Mouse (Mus musculus): Measurements from ENCODE around the gene Ube2d1.

Ube2d1 gene

DNA sequence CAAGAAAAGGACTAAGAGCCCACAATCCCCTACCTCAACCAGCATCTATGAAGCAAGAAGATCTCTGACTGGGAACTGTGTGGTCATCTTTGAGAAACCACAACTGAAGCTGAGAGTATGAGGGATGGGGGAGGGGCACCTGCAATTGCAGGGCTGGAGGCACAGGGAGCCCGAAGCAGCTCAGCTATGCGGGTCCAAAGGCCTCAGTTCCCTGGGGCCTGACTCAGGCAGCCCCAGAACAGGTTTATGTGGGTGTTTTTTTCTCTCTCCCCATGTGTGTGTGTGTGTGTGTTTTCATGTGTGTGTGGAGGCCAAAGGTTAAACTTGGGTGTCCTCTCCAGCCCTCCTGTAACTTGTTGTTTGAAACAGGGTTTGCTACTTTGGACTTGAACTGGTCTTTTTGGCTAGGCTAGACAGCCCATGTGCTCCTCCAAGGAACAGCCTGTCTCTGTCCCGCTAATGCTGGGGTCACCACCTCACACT lies 6.2 kb upstream of the Ube2d1 start:
- ATAC-seq (ENCODE audit: low TSS enrichment): no peak

GRCm38 (mm10) chr10:71284511-71285125 lies 444 bp downstream of the Ube2d1 start:
- ATAC-seq (ENCODE audit: low TSS enrichment): peak; percentile 22

DNA sequence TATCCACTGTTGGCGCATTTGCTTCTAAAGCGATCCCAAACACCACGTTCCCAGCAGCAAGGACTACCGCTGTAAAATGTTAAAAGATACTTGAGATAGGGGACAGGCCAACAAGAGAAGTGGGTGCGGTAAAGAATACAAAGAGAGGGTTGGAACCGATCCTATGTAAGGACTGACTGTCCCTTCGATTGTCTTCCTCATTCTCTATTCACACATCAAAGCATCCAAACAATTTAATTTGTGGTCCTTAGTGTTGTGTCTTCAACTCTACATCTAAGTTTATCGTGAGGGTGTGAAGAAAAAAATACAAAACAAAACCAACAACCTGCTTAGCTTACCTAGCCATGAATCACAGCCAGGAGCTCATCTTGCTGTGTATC lies 941 bp downstream of the Ube2d1 start:
- no peak for ATAC-seq (ENCODE audit: low TSS enrichment)

DNA sequence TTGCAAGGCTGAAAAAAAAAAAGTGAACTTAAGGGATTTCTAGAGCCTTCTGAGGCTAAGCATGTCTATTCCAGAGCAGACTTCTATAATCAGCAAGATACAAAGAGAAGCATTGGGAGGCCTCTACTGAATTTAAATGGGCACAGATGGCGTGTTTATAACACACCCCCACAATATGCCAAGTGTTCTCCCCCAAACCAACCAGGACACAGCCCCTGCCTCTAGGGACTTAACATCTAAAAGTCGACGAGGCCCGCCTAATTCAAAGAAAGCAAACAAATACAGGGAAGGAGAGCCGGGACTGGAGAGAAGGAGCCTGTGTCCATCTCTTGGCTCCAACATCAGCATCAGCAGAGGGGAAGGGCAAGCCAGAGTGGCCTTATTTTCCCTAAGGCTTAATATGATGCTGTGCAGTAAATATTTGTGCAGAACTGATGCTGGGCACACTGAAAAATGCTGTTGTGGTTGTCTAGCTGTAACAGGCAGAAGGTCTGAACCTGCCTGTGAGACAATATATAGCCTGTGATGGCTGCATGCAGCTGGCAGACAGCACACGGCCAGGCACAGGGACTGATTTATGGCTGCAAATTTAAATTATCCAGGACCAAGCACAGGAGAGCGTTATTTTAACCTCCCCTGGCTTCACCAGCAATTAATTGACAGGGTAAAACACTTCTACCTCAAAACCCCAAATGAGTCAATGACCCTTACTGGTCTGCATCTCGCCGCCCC lies 11.9 kb downstream of the Ube2d1 start:
- ATAC-seq (ENCODE audit: low TSS enrichment): peak; percentile 82

DNA sequence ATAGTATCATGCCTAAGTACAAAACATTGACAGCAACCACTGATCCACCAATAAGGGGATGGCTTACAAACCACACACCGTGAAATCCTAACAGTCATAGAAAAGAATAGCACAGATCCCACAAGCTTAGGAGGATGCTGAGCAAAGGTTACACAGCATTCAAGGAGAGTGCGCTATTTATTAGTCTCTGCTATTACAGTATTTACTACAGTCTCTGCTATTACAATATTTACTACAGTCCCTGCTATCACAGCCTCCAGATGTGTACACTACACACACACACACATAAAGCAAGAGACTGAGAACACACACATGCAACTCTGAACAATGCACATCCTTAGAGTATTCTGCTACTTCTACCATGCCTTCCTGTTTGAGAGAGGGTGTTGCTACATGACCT lies 17.1 kb downstream of the Ube2d1 start:
- ATAC-seq (ENCODE audit: low TSS enrichment): no peak

- peak; percentile 35 for ATAC-seq (ENCODE audit: low TSS enrichment)
Measured at GRCm38 (mm10) chr10:71267511-71267910, 17.6 kb downstream of the Ube2d1 start.

- ATAC-seq (ENCODE audit: low TSS enrichment): peak; percentile 48
Measured at GRCm38 (mm10) chr10:71265067-71265466, 20.0 kb downstream of the Ube2d1 start.

DNA sequence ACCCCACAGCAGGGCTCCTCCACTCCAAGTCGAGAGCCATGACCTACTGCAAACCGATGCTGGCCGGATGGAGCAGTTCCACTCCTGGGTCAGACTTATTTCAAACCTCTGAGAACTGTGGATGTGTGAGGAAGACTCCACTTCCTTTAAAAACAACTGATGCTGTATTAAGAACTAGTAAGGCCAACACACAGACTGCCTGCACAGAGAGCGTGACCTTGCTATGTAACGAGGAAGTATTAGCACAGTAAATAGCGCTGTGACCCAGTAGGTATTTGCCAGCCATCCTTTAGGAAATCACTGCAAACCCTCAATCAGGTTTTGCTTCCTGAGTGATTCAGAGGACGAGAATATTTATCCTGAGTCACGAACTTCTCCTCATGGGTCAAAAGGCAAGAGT lies 23.4 kb downstream of the Ube2d1 start:
- ATAC-seq (ENCODE audit: low TSS enrichment): no peak

GRCm38 (mm10) chr10:71258943-71259342 lies 26.1 kb downstream of the Ube2d1 start:
- ATAC-seq (ENCODE audit: low TSS enrichment): no peak

DNA sequence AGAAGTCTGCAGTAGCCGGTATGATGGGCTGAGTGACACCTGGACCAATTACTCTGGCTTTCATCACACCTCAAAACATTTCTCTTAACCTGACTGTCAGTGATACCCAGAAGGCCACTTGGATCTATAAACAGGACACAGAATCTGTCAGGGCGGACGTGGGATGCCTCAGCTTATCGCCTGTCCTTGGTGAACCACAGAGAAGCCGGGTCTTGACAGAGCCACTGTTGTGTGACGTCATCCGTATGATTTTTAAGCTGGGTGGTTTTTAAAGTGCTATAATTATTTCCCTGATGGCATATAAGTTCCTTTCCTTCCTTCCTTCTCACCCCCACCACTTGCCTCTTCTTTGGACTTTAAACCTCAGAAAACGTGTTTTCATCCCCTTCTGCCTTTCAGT lies 26.5 kb downstream of the Ube2d1 start:
- no peak for ATAC-seq (ENCODE audit: low TSS enrichment)

DNA sequence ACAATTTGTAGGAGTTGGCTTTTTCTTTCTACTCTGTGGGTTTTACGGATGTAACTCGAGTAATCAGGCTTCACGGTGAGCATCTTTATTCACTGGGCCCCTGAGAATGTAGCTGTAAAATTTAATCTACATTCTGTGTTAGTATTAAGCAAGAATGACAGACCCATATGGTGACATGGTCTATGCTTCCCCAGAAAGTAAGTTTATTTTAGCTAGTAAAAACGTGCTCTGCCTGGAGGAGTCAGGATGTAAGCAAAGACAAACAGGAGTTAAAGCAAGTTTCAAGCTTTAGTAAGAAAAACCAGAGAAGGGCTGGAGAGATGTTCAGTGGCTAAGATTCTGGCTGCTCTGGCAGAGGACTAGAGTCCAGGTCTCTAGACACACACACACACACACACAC lies 31.9 kb downstream of the Ube2d1 start:
- ATAC-seq (ENCODE audit: low TSS enrichment): no peak

DNA sequence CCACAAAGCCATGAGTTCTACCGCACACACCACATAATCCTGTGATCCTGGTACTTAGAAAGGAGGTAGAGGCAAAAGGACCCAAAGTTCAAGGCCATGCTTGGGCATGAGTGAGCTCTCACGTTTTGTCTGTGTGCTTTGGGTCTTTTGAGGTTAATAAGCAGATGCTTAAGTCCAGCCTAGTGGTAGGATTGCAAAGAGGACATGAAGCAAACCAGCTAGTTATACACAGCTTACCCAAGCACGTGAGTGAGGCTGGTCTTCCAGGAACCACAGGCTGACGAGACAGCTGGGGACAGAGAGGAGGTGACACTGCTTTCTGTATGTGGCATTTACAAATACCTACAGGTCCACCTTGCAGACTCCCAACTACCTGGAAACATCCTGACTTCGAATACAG lies 32.6 kb downstream of the Ube2d1 start:
- ATAC-seq (ENCODE audit: low TSS enrichment): no peak

DNA sequence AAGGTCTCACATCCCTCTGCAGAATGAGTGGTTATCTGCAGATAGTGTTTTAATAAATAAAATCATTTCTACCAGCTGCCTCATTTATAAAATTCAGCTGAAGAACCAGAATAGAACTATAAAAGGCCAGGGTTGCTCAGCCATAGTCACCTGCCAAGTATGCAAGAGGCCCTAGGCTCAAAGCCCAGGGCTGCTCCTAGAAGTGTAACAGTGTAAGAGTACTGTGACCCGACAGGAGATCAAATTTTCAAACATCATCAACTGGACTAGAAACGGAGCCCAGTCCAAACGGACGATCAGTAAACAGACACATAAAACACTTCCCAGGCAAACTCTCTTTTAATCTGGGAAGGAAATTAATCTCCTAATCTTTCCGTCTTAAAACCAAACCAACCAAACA lies 33.2 kb downstream of the Ube2d1 start:
- ATAC-seq (ENCODE audit: low TSS enrichment): no peak

GRCm38 (mm10) chr10:71251256-71251655 lies 33.8 kb downstream of the Ube2d1 start:
- no peak for ATAC-seq (ENCODE audit: low TSS enrichment)

DNA sequence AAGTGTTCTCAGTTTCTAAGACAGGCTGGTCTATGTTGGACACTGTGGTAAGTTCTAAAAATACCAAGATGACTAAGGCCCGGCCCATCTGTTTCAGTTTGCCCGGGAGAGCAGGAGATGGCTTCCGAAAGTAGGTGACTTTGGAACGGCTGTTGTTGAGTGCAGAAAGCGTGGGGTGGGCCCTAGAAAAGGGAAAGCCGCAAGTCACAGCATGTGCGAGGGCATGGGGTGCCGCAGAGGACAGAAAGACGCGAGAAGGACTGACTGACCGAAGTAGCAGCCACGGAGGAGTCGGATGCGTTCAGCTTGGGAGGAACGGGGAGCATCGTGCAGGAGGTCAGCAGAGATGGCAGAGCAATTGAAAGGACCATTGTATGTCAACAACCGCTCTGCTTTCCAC lies 34.6 kb downstream of the Ube2d1 start:
- peak; percentile 77 for ATAC-seq (ENCODE audit: low TSS enrichment)

DNA sequence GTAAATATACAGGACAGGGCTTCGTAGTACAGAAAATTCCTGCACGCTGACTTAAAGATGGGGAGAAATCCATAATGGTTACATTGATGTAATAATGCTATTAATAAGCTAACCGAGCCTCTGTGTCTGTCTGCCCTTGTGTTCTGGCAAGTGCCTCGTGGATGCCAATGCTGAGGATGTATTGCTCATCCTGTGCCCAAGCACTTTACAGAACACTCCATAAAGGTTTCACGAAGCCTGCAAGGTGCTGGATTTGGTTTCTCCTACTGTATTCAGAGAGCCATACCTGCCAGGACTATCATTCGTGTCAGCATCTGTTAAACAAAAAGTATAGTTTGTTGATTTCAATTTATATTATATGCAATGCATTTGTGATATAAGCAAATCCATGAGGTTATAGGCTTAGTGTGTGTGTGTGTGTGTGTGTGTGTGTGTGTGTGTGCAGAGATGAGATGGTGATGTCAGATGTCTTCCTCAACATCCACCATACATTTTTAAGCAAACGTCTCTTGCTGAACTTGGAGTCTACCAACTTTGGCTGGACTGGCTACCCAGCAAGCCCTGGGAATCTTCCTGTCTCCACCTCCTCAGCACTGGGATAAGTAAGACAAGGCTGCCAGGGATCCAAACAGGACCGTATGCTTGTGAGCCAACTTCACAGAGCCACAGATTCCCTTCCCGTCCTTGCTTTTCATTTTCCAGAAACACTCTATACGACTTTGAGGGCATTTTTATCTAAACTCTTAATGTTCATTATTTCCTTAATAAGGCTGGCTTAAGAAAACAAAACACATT lies 35.8 kb downstream of the Ube2d1 start:
- ATAC-seq (ENCODE audit: low TSS enrichment): peak; percentile 73

DNA sequence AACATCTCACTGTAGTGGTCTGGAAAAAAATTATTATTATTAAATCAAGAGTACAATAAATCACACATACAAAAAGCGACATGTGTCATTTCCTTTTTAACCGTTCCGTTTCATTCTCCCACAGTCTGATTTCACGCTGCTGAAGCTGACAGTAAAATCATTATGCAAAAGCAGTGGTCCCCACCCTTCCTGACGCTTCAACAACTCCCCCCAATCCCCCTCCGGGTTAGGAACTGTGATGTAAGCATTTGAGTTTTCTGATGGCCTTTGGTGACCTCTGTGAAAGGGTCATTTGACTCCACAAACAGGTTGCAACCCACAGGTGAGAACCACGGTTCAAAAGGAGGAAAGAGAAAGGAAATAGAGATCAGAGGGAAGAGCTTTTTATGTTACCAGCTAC lies 38.1 kb downstream of the Ube2d1 start:
- ATAC-seq (ENCODE audit: low TSS enrichment): no peak

DNA sequence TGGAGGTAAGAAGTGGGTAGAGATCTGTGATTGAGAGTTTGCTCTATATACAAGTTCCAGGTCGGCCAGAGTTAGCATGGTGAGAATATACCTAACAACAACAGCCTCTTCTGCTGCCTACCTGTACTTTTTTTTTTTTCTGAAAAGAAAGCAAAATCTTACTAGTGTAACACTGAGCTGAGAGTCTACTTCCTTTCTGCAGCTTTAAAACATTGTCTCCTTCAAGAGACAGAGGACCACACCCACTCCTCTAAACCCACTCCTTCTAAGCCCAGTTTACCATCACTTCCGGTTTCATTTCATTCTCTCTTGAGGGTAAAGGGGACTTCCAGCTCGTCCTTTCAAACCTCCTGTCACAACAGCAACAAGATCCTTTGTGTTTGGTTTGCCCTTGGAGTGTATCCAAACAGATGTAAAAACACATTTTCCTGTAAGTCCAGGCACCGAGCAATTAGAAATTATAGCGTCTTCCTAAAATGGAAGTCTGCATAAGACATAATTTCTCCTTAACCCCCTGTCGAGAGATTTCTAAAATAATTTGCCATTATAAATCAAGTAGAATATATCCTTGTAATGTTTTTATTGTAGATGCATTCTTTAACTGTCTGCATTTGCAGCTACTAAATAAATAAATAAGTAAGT lies 45.5 kb downstream of the Ube2d1 start:
- no peak for ATAC-seq (ENCODE audit: low TSS enrichment)

DNA sequence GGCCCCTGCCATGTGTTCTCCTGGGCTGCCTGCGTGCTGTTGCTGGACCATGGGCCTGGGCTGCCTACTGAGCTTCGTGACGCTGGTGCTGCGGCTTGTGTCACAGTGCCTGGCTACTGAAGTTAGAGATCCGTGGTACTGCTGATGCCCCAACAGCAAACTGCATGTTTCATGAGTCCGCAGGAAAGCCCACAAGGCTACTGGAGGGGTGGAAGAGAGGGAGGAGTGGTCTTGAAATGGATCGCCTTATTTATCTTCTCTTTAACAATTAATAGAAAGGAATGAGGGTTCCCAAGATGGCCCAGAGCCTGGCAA lies 46.9 kb downstream of the Ube2d1 start, which contains the start of gene Tfam:
Gene Tfam, minus strand, starts transcription at position 41 of the 315 bp plus-strand sequence.
- ATAC-seq (ENCODE audit: low TSS enrichment): no peak

DNA sequence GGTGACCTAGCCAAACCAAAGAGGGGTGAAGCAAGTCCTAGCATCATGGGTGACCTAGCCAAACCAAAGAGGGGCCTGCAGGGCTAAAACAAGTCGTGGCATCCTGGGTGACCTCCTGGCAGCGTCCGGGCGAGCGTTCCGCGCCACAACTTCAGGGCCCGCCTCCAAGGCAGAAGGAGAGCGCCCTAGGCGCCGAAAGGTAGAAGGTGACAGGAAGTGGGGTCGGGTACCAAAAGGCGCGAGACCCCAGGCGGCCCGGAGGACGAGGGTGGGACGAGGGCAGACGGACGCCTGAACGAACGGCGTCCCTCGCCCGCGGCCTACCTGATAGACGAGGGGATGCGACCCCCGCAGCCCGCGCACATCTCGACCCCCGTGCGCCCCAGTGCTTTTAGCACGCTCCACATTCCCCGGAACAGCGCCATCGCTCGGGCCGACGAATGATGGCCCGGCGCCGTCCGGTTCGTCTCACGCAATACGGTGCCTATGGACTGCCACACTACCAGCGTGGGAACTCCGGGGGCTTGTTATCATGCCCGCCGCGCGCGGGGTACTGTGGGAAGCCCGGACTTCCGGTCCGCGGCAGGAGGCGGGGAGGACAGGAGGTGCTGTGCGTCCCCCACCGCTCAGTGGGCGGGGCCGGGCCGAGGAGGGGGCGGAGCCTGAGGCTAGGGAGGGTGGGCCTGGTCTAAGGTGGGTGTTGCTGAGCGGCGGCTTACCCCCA lies 47.4 kb downstream of the Ube2d1 start:
- peak; percentile 97 for ATAC-seq (ENCODE audit: low TSS enrichment)

DNA sequence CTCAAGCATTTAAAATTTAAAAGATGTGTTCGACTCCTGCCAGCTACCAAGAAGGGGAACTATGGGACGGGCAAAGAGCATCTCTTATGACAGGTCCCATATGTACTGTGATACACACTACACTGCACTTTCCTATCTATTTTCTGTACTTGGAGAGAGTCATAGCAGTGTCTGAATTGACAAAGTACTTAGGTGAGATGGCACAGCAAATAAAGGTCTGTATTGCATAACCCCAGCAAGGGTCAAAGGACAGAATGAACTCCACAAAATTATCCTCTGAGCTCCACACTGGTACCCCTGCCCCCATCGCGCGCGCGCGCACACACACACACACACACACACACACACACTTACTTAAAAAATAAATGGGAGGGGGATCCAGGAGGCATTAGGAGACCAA lies 51.0 kb downstream of the Ube2d1 start:
- no peak for ATAC-seq (ENCODE audit: low TSS enrichment)

- ATAC-seq (ENCODE audit: low TSS enrichment): peak; percentile 84
Measured at GRCm38 (mm10) chr10:71225894-71226293, 59.2 kb downstream of the Ube2d1 start.

All from frontal cortex, adult (tissue).